Mouse (Mus musculus) right cerebral cortex, postnatal 10 days (tissue): ENCODE measurements around the gene P2rx5.
A peak's percentile ranks its signal among the peaks of the same experiment; 100 is the strongest.

Source experiments
- DNase-seq, 2 experiments: peaks; one replicate each; pipeline ENCODE4 v3.0.0; 2021; ENCODE audit warnings: low spot score in 2 of 2

The P2rx5 gene

GRCm38 (mm10) chr11:73159957-73160810 lies at the start of gene P2rx5:
Gene P2rx5 (plus strand): TSS chr11:73160421.
- DNase-seq = no peak

DNA sequence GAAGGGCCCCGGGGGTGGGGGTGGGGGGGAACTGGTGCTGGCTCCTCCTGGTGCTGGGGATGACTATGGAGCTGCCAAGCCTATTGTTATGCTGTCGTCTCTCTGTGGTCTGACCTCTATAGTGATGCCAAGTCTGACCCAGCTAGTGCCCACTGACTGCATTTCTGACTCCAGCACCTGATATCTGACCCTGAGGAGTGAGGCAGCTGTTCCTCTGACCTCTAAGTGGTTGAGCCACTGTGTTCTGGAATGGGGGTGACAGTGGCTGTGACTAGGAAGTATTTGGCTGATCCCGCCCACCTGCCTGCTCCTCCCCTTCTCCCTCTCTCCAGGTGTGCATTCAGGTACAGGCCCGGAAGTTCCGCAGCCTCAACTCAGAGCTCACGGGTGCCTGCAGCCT lies 48.8 kb upstream of the P2rx5 start:
- DNase-seq = no peak

DNA sequence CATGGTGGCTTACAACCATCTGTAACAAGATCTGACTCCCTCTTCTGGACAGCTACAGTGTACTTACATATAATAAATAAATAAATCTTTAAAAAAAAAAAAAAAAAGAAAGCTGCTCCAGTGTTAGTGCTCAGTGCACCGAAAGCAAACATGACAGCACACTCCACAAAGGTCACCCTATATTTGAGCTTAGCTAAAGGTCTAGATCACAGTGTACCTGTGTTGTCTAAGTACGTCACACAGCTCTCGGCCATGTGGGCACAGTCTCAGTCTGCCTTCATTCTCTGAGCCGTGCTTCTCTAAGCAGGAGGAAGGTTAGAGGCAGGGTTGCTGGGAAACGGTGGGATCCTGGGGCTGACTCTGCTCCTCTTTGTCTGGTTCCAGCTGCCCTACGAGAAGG lies 33.7 kb upstream of the P2rx5 start:
- DNase-seq = no peak

- DNase-seq = peak; percentile 38 to 47
These were observed 29.2 kb upstream of the P2rx5 start for GRCm38 (mm10) chr11:73131020-73131419.

- no peak for DNase-seq
These were observed 27.2 kb upstream of the P2rx5 start for GRCm38 (mm10) chr11:73132999-73133398.

DNA sequence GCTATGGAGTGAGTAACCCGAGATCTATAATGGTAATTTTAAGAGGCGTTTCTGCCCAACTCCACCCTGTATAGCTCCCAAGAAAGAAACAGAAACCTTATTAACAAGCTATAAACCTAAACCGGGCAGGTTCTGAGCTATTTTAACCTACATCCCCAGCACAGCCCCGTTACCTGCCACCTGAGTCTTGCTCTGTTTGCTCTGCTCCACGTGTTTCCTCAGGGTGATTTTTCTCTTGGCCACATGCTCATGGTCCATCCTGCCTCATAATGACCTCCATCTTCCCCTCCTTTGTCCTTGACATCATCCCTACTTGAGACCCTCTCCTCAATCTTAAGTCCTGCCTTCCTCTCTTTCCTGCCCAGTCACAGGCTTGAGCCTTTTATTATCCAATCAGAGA lies 26.0 kb upstream of the P2rx5 start:
- DNase-seq = no peak

GRCm38 (mm10) chr11:73136587-73136986 lies 23.6 kb upstream of the P2rx5 start:
- no peak for DNase-seq

GRCm38 (mm10) chr11:73137116-73137515 lies 23.1 kb upstream of the P2rx5 start:
- DNase-seq = no peak

GRCm38 (mm10) chr11:73137591-73138501 lies 22.4 kb upstream of the P2rx5 start, which contains the start of gene Haspin:
Gene Haspin (minus strand): TSS chr11:73138294.
- peak; percentile 91 to 93 for DNase-seq

GRCm38 (mm10) chr11:73144261-73144681 lies 15.9 kb upstream of the P2rx5 start:
- DNase-seq = no peak

DNA sequence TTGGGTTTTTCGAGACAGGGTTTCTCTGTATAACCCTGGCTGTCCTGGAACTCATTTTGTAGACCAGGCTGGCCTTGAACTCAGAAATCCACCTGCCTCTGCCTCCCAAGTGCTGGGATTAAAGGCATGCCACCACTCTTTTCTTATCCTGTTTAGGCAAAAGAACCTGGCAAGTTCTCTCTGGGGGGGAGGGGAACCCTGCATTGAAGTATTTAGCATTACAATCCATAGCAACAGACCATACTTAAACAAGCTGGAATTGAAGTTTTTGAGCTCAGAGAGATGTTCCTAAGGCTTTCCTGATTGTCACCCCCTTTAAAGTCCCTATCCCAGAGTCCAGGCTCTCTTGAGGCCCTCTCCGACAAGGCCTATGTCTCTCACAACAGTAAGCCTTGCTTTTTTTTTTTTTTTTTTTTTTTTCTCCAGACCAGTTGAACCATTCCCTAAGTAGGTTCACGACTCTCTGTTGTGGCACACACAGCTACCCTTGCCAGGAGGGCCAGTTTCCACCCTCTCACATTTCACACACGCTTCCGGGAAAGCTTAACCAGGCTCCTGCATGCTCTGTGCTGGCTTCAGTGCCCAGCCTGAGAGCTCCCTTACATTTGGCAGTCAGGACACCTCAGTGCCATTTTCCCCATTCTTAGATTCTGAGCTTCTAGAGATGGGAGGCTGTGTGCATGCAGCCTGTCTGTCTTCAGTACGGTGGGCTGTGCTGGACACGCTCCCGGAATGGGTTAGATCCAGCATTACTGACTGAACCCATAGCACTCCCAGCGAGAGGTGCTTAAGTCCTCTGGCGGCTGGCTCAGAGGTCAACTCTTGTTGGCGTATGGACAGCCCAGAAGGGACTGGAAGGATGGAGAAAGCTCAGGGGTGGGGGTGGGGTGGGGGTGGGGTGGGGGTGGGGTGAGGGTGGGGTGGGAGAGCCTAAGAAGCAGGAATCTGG lies 13.9 kb upstream of the P2rx5 start:
- no peak for DNase-seq

DNA sequence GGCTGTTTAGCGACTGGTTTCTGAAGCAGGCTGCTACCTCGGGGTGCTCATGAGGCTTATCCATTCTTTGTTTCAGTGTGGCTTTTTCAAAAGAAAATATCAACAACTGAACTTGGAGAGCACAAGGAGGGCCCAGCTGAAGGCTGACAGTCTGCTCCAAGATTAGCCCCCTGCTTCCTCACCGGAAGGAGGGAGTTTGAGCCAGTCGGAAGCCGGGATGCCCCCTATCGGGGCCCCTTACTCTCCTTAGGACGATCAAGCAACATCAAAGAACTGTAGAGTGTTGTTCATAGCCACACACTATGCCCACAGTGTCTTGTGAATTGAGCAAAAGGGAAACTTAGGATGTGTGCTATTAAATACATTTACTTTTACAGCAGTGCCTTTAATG lies 13.3 kb upstream of the P2rx5 start:
- no peak for DNase-seq

GRCm38 (mm10) chr11:73148209-73148608 lies 12.0 kb upstream of the P2rx5 start:
- DNase-seq = no peak

DNA sequence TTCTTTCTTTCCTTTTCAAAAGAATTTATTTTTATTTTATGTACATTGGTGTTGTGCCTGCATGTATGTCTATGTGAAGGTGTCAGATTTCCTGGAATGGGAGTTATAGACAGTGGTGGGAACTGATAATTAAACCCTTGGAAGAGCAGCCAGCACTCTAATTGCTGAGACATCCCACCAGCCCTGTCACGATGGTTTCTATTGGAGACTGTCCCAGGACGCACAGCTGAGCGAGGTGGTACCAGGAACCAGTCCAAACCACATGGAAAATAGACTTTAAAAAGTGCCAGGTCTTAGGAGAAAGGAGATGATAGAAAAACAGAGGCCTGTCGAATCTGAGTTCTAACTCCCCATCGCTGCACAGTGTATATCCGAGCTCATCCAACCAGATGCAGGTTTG lies 5.2 kb upstream of the P2rx5 start:
- no peak for DNase-seq

DNA sequence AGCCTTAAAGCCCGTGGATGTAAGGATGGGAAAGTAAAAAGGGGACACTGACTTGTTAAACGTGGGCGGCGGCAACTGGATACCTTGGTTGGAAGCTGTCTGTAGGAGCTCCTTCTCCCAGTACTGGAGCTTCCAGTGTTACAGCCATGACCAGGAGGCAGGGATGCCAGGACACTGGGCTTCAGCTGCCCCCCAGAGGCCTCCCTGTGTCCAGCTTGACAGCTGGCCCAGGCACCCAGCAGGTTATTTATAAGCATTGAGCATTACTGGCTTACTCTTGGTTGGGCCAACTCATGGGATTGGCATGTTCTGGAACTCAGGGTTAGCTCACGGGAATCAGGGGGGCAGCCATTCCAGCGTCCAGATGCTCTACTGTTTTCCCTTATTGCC lies 585 bp downstream of the P2rx5 start:
- DNase-seq = no peak

DNA sequence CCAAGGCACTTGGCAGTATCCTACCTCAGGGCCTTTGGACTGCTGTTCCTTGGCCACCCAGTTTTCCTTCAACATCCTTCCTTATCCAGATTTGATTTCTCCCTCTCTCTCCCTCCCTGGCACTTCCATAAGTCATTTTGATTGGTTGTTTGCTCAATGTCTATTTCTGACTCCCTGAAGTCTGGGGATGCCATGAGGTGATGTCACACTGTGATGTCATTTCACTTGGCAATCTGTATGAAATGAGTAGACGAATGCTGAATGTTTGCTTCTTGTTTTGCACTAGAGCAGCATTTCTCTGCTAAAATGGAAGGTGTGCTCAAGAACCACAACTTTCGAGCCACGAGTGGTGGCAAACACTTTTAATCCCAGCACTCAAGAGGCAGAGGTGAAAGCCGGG lies 1.4 kb downstream of the P2rx5 start:
- no peak for DNase-seq

DNA sequence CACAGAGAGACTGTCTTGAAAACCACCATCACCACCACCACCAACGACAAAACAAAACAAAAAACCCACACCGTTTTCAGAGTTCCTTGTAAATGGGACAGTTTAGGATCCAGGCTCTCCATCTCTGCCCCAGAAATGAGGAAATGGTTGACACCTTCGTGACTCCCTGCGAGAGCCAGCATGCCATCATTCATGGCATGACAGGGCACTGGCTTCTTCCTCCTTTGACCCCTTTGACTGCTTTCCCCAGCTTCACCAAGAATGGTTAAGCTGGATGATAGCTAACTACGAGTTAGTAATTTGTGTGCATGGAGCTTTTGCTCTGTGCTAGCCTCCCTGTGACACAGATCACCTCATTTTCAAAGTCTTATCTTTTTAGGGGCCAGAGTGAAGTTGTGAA lies 2.1 kb downstream of the P2rx5 start:
- DNase-seq = no peak

- DNase-seq = no peak
These were observed 7.8 kb downstream of the P2rx5 start for GRCm38 (mm10) chr11:73168071-73168470.

DNA sequence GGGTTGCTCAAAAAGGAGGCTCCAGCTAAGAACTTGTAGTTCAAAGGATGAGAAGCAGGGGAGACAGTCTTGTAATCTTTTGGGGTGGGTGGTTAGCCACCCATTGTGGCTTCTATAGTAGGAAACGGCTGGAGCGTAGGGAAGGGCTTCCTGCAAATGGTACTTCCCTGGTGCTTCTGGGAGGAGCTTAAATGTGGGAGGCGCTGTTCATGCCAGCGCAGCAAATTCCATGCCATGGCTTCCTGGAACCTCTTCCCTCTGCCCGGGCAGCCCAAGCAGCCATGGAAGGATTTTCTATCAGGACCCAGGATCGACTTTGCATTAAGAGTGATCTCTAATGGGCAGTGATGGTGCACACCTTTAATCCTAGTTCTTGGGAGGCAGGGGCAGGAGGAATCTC lies 8.4 kb downstream of the P2rx5 start:
- no peak for DNase-seq

DNA sequence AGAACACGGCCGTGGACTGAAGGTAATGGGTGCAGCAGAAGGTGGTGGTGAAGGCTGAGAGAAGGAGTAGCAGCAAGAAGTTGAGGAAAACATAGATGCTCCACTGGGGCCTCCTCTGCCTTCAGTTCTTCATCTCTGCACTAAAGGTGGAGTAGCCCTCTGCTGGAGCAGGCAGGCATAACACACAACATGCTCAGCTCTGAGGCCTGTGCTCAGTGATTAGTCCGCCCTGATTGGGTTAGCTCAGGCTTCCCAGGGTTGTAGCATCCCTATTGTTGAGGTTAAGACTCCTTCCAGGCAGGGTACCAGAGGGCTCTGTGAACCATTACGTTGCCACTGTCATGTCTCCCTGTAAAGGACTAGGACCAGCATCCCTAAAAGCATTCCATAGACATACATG lies 9.0 kb downstream of the P2rx5 start:
- DNase-seq = peak; percentile 59 to 69

- DNase-seq = no peak
These were observed 12.0 kb downstream of the P2rx5 start for GRCm38 (mm10) chr11:73172186-73172585.

GRCm38 (mm10) chr11:73175612-73176011 lies 15.4 kb downstream of the P2rx5 start:
- no peak for DNase-seq
